Mouse (Mus musculus) megakaryocyte, embryonic 14.5 days (primary cell): ENCODE data around the gene Vars2. TPM values are rescaled to one million over a fixed set of nuclear protein-coding genes. Genes with fewer than 3 reads are reported as not detected.
A peak's percentile ranks its signal among the peaks of the same experiment; 100 is the strongest.

Experiments used
- H3K27me3 ChIP-seq: replicated peaks from 2 replicates; pipeline ENCODE3; 2012; ENCODE audit warnings: inconsistent platforms
- H3K36me3 ChIP-seq: replicated peaks from 2 replicates; pipeline ENCODE3; 2012; ENCODE audit warnings: low read length, inconsistent platforms, mixed read lengths
- H3K4me1 ChIP-seq: 2 replicates; pipeline ENCODE4 v1.6.1; 2012; ENCODE audit warnings: inconsistent platforms
- H3K4me3 ChIP-seq: replicated peaks from 2 replicates; pipeline ENCODE3; 2012; ENCODE audit warnings: moderate library complexity, mild to moderate bottlenecking, inconsistent platforms
- H3K9me3 ChIP-seq: 2 replicates; pipeline ENCODE4 v1.6.1; 2012; ENCODE audit warnings: inconsistent platforms
- FLI1 ChIP-seq: IDR thresholded peaks from 2 replicates; pipeline ENCODE4 v1.6.1; 2012; ENCODE audit warnings: low read length, inconsistent platforms, mixed read lengths
- GATA1 ChIP-seq: IDR thresholded peaks from 3 replicates; pipeline ENCODE4 v1.6.1; 2012; ENCODE audit warnings: mixed read lengths, low read length, inconsistent platforms, borderline replicate concordance
- polyA plus RNA-seq: library from polyadenylated mRNA; stranded (reverse); fragments of >175 nt; gene quantifications from 2 replicates; pipeline ENCODE4 v1.2.3, GENCODE M21; 2012; ENCODE audit warnings: low replicate concordance; ENCODE audit not compliant: insufficient read depth

The Vars2 gene
- polyA plus RNA-seq, 1 experiment: 49.7 TPM

- peak overlapping the region; percentile 91 for H3K4me3 ChIP-seq
- peaks cover 72% of the 10 kb centered on the region for H3K27me3 ChIP-seq
Measured at GRCm38 (mm10) chr17:35635699-35636111, 31.7 kb downstream of the Vars2 start.

DNA sequence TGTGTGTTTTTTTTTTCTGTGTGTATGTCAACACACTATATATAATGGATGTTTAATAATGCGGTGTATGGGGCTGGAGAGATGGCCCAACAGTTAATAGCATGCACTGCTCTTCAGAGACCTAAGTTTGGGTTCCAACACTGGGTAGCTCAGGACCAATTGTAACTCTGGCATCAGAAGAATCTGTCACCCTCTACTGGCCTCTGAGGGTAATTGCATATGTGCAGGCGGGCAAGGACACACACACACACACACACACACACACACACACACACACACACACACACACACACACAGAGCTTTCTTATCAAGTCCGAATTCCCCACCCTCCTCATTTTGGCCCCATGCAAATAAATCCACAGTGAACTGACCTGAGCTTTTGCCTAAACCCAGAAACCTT lies 32.2 kb downstream of the Vars2 start:
- no peak overlapping the region for H3K4me3 ChIP-seq
- TF ChIP-seq FLI1: no peak
- TF ChIP-seq GATA1: no peak
- H3K4me1 ChIP-seq: peaks cover 11% of the 10 kb centered on the region
- no peaks in the 10 kb centered on the region for H3K9me3 ChIP-seq
- H3K36me3 ChIP-seq: no peaks in the 10 kb centered on the region
- H3K27me3 ChIP-seq: peaks cover 73% of the 10 kb centered on the region

More at GRCm38 (mm10) chr17:35635699-35636111, 31.7 kb downstream of the Vars2 start:
- no peak for TF ChIP-seq GATA1
- TF ChIP-seq FLI1: no peak
- peaks cover 11% of the 10 kb centered on the region for H3K4me1 ChIP-seq
- H3K36me3 ChIP-seq: no peaks in the 10 kb centered on the region
- no peaks in the 10 kb centered on the region for H3K9me3 ChIP-seq

GRCm38 (mm10) chr17:35633992-35634391 lies 33.4 kb downstream of the Vars2 start:
- TF ChIP-seq GATA1 (no peak), FLI1 (no peak)
- H3K9me3 ChIP-seq: no peaks in the 10 kb centered on the region
- H3K36me3 ChIP-seq: no peaks in the 10 kb centered on the region
- H3K27me3 ChIP-seq: peaks cover 66% of the 10 kb centered on the region
- no peak overlapping the region for H3K4me3 ChIP-seq
- H3K4me1 ChIP-seq: peaks cover 11% of the 10 kb centered on the region

- H3K9me3 ChIP-seq: peaks cover 7% of the 10 kb centered on the region; the same call in 1 of the 2 replicates
- peaks cover 43% of the 10 kb centered on the region for H3K27me3 ChIP-seq
- H3K36me3 ChIP-seq: no peaks in the 10 kb centered on the region
- no peaks in the 10 kb centered on the region for H3K4me1 ChIP-seq
- H3K4me3 ChIP-seq: no peak within 1 kb of the TSS
- TF ChIP-seq GATA1 (no peak), FLI1 (no peak)
Measured at GRCm38 (mm10) chr17:35626537-35626936, 40.9 kb downstream of the Vars2 start, which contains the start of gene Gm9573. Gene Gm9573 (minus strand): TSS chr17:35626637.

DNA sequence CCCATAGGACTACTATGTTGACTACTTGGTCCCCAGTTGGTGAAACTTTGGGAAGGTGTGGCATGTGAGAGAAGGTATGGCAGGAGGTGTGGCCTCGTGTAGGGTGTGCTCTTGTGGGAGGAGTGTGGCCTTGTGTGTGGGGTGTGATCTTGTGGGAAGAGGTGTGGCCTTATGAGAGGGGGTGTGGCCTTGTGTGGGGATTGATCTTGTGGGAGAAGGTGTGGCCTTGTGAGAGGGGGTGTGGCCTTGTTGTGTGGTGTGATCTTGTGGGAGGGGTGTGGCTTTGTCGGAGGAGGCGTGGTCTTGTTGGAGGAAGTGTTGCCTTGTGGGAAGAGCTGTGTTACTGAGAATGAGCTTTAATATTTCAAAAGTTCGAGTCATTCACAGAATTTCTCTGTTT lies 50.3 kb downstream of the Vars2 start:
- peaks cover 25% of the 10 kb centered on the region for H3K27me3 ChIP-seq
- no peaks in the 10 kb centered on the region for H3K36me3 ChIP-seq
- H3K4me3 ChIP-seq: peak overlapping the region; percentile 28
- H3K4me1 ChIP-seq: no peaks in the 10 kb centered on the region; the same call in 1 of the 2 replicates
- no peak for TF ChIP-seq FLI1
- no peak for TF ChIP-seq GATA1
- H3K9me3 ChIP-seq: peaks cover 11% of the 10 kb centered on the region; the same call in 1 of the 2 replicates

Other genes starting within 250 kb of the Vars2 start
- 2.5 and 4.2 TPM in 2 replicates for gene H2-Q6, start 242.7 kb downstream of the Vars2 start, polyA plus RNA-seq
- 3.2 and 20.1 TPM in 2 replicates for gene H2-Q7, start 228.4 kb downstream of the Vars2 start, polyA plus RNA-seq
- gene H2-Q10, start 197.5 kb downstream of the Vars2 start, polyA plus RNA-seq: 0.27 and 2.5 TPM in 2 replicates
- gene Pou5f1, start 161.6 kb downstream of the Vars2 start, polyA plus RNA-seq: not detected in 2 replicates
- gene Tcf19, start 150.8 kb downstream of the Vars2 start, polyA plus RNA-seq: 16.3 and 17.5 TPM in 2 replicates
- gene Cchcr1, start 150.5 kb downstream of the Vars2 start, polyA plus RNA-seq: 3.2 and 10.5 TPM in 2 replicates
- 3.7 TPM in 1 of 2 replicates, not detected in the other for gene Psors1c2, start 134.4 kb downstream of the Vars2 start, polyA plus RNA-seq
- not detected in 2 replicates for gene Cdsn, start 115.5 kb downstream of the Vars2 start, polyA plus RNA-seq
- gene 2300002M23Rik, start 100.1 kb downstream of the Vars2 start, polyA plus RNA-seq: not detected in 2 replicates
- gene Sfta2, start 66.0 kb downstream of the Vars2 start, polyA plus RNA-seq: not detected in 2 replicates
- 0.55 TPM in 1 of 2 replicates, not detected in the other for gene Gm9573, start 41.0 kb downstream of the Vars2 start, polyA plus RNA-seq
- not detected in 2 replicates for gene Mucl3, start 23.9 kb downstream of the Vars2 start, polyA plus RNA-seq
- gene Gtf2h4, start 6.1 kb upstream of the Vars2 start, polyA plus RNA-seq: 7.8 and 10.8 TPM in 2 replicates
- gene Ddr1, start 37.0 kb upstream of the Vars2 start, polyA plus RNA-seq: not detected in 2 replicates
- gene Ier3, start 154.1 kb upstream of the Vars2 start, polyA plus RNA-seq: 62.2 and 65.8 TPM in 2 replicates
- 43.6 and 163 TPM in 2 replicates for gene Flot1, start 155.6 kb upstream of the Vars2 start, polyA plus RNA-seq
- 96.5 and 217 TPM in 2 replicates for gene Tubb5, start 170.7 kb upstream of the Vars2 start, polyA plus RNA-seq
- 1.2 and 2.3 TPM in 2 replicates for gene Mdc1, start 173.9 kb upstream of the Vars2 start, polyA plus RNA-seq
- 5.6 TPM in 1 of 2 replicates, not detected in the other for gene Nrm, start 193.7 kb upstream of the Vars2 start, polyA plus RNA-seq
- gene Ppp1r18, start 198.0 kb upstream of the Vars2 start, polyA plus RNA-seq: 153 and 168 TPM in 2 replicates
- gene Dhx16, start 212.2 kb upstream of the Vars2 start, polyA plus RNA-seq: 23.2 and 32.1 TPM in 2 replicates
- gene 2310061I04Rik, start 229.8 kb upstream of the Vars2 start, polyA plus RNA-seq: 101 and 470 TPM in 2 replicates
- gene Atat1, start 242.5 kb upstream of the Vars2 start, polyA plus RNA-seq: 15.4 and 23.3 TPM in 2 replicates
- 5.7 TPM in 1 of 2 replicates, not detected in the other for gene Mrps18b, start 248.8 kb upstream of the Vars2 start, polyA plus RNA-seq
- gene Ppp1r10, start 248.8 kb upstream of the Vars2 start, polyA plus RNA-seq: 28.5 and 36.4 TPM in 2 replicates